Mouse (Mus musculus) G1E (cell line): ENCODE measurements around the gene Pik3r1.

ENCODE experiments used
- CTCF ChIP-seq: IDR thresholded peaks from 2 replicates; pipeline ENCODE4 v1.5.1; 2012; ENCODE audit warnings: low read depth, low read length, inconsistent platforms, mixed read lengths
- GATA1 ChIP-seq: IDR thresholded peaks from 2 replicates; pipeline ENCODE4 v1.6.1; 2012; ENCODE audit warnings: borderline replicate concordance, low read length, inconsistent platforms, mixed read lengths
- POLR2AphosphoS5 ChIP-seq: IDR thresholded peaks from 2 replicates; pipeline ENCODE4 v1.6.1; 2012; ENCODE audit warnings: low read depth, low read length, inconsistent platforms; ENCODE audit not compliant: insufficient replicate concordance
- TAL1 ChIP-seq: conservative IDR thresholded peaks from 2 replicates; pipeline ENCODE4 v1.6.1; 2012; ENCODE audit warnings: low read depth, low read length, inconsistent platforms, mixed read lengths

DNA sequence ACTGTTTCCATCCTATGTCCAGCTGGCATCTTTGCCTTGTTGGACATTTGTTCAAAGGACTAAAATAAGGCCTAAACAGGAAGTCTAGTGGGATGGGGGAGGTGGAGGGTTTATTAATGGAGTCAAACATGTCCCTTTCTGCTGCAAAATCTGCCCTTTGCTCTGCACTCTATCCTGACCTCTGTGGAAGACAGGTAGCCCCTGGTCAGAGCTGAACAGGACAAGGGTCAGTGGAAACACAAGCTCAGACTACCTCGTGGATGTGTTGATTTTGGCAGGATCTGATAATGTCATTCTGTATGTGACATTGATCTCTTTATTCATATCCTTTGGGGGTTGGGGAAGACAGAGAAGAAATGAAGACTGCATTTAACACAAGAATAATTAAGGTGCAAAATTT lies 132.2 kb downstream of the Pik3r1 start:
- TF ChIP-seq CTCF (no peak), GATA1 (no peak), TAL1 (no peak), POLR2AphosphoS5 (no peak)
